Comparison of ENCODE assay signal across 8 mouse cellular contexts in genomic region chr14:34674932-34675331, GRCm38 (mm10). TPM values are rescaled to one million over a fixed set of nuclear protein-coding genes. Genes with fewer than 3 reads are reported as not detected.
DNase-seq lines count a peak whose midpoint lies in the region; ATAC-seq lines count a peak whose summit lies in the region.

No protein-coding gene starts in this region.

- H3K36me3 ChIP-seq in neural tube, embryonic 11.5 days (ENCODE audit: control insufficient read depth, insufficient read depth, low read length), result no peaks in the 10 kb centered on the region; the same call in 1 of the 2 replicates
- peaks cover 9% of the 10 kb centered on the region for H3K36me3 ChIP-seq in embryonic facial prominence, embryonic 15.5 days
- H3K36me3 ChIP-seq in limb, embryonic 12.5 days, result peaks cover 13% of the 10 kb centered on the region
- H3K36me3 ChIP-seq in stomach, embryonic 14.5 days (ENCODE audit: control insufficient read depth, insufficient read depth, low read length), result peaks cover 11% of the 10 kb centered on the region

- H3K4me1 ChIP-seq in neural tube, embryonic 11.5 days (ENCODE audit: control insufficient read depth, insufficient read depth, low read length), result peaks cover 8% of the 10 kb centered on the region; the same call in 1 of the 2 replicates
- H3K4me1 ChIP-seq in embryonic facial prominence, embryonic 15.5 days, result peaks cover 6% of the 10 kb centered on the region; the same call in 1 of the 2 replicates
- peaks cover 12% of the 10 kb centered on the region for H3K4me1 ChIP-seq in limb, embryonic 12.5 days (replicated peaks)
- H3K4me1 ChIP-seq in stomach, embryonic 14.5 days (ENCODE audit: control insufficient read depth, insufficient read depth, low read length), result 0 out of 2 replicates have a peak, but pooled peaks cover 7% of the 10 kb centered on the region

- peak overlapping the region; percentile 93 for H3K4me3 ChIP-seq in neural tube, embryonic 11.5 days (ENCODE audit: low read depth, low read length)
- H3K4me3 ChIP-seq in embryonic facial prominence, embryonic 15.5 days (replicated peaks), result peak overlapping the region; percentile 71
- H3K4me3 ChIP-seq in limb, embryonic 12.5 days (replicated peaks), result peak overlapping the region; percentile 95
- H3K4me3 ChIP-seq in stomach, embryonic 14.5 days (ENCODE audit: low read depth, low read length), result peak overlapping the region; percentile 97

- peak overlapping the region; percentile 87 for H3K4me2 ChIP-seq in neural tube, embryonic 11.5 days (ENCODE audit: low read depth)
- H3K4me2 ChIP-seq in embryonic facial prominence, embryonic 15.5 days (replicated peaks), result peak overlapping the region; percentile 58
- H3K4me2 ChIP-seq in limb, embryonic 12.5 days, result peak overlapping the region; percentile 61
- H3K4me2 ChIP-seq in stomach, embryonic 14.5 days (replicated peaks; ENCODE audit: low read depth, low read length), result peak overlapping the region; percentile 80

- H3K27ac ChIP-seq in neural tube, embryonic 11.5 days (ENCODE audit: low read depth, low read length), result no peak overlapping the region
- H3K27ac ChIP-seq in embryonic facial prominence, embryonic 15.5 days (replicated peaks), result peak overlapping the region; percentile 94; the same call in 1 of the 2 replicates
- 0 out of 2 replicates have a peak overlapping the region, but pooled peaks have one; percentile 96 for H3K27ac ChIP-seq in limb, embryonic 12.5 days
- H3K27ac ChIP-seq in stomach, embryonic 14.5 days (ENCODE audit: low read length), result peak overlapping the region; percentile 94; the same call in 1 of the 2 replicates

- WGBS in neural tube, embryonic 11.5 days, result 33% methylated on average over 9 of the region's 9 CpGs
- 21% methylated on average over 9 of the region's 9 CpGs for whole genome bisulfite sequencing in embryonic facial prominence, embryonic 15.5 days
- WGBS in limb, embryonic 12.5 days, result 27% methylated on average over 9 of the region's 9 CpGs
- WGBS in stomach, embryonic 14.5 days, result 21% methylated on average over 9 of the region's 9 CpGs

- H3K27me3 ChIP-seq in neural tube, embryonic 11.5 days (ENCODE audit: control insufficient read depth, insufficient read depth, low read length), result no peaks in the 10 kb centered on the region
- H3K27me3 ChIP-seq in embryonic facial prominence, embryonic 15.5 days, result no peaks in the 10 kb centered on the region
- no peaks in the 10 kb centered on the region for H3K27me3 ChIP-seq in limb, embryonic 12.5 days
- no peaks in the 10 kb centered on the region for H3K27me3 ChIP-seq in stomach, embryonic 14.5 days (ENCODE audit: control insufficient read depth, insufficient read depth, low read length)

- H3K9ac ChIP-seq in neural tube, embryonic 11.5 days (ENCODE audit: low read length), result peak overlapping the region; percentile 90
- peak overlapping the region; percentile 96 for H3K9ac ChIP-seq in embryonic facial prominence, embryonic 15.5 days
- H3K9ac ChIP-seq in limb, embryonic 12.5 days (replicated peaks), result peak overlapping the region; percentile 96
- peak overlapping the region; percentile 96 for H3K9ac ChIP-seq in stomach, embryonic 14.5 days (replicated peaks; ENCODE audit: low read depth, low read length)

- ATAC-seq in neural tube, embryonic 11.5 days (ENCODE audit: insufficient read depth, low FRiP score, low TSS enrichment), result no peak
- ATAC-seq in embryonic facial prominence, embryonic 15.5 days (ENCODE audit: insufficient number of reproducible peaks, low FRiP score, low TSS enrichment, low read depth), result no peak
- no peak for ATAC-seq in limb, embryonic 12.5 days (ENCODE audit: insufficient number of reproducible peaks, insufficient read depth, low FRiP score, low TSS enrichment, low read depth)
- no peak for ATAC-seq in stomach, embryonic 14.5 days (ENCODE audit: insufficient number of reproducible peaks, insufficient read depth, low FRiP score, low read depth)

- no peak for DNase-seq in neural tube, embryonic 11.5 days (ENCODE audit: low spot score)
- no peak for DNase-seq in neural tube, embryonic 10.5 days (ENCODE audit: extremely low spot score, low spot score)
- DNase-seq in adrenal gland, postnatal 10 days, result no peak
- no peak for DNase-seq in ovary, postnatal 10 days (ENCODE audit: low spot score)
- no peak for DNase-seq in right cerebral cortex, postnatal 25 days

- no peaks in the 10 kb centered on the region for H3K9me3 ChIP-seq in neural tube, embryonic 11.5 days (ENCODE audit: control insufficient read depth, low read length)
- no peaks in the 10 kb centered on the region for H3K9me3 ChIP-seq in embryonic facial prominence, embryonic 15.5 days (replicated peaks)
- H3K9me3 ChIP-seq in limb, embryonic 12.5 days, result no peaks in the 10 kb centered on the region
- H3K9me3 ChIP-seq in stomach, embryonic 14.5 days (ENCODE audit: control insufficient read depth, low read depth, low read length), result no peaks in the 10 kb centered on the region

RNA-seq across cellular contexts. Expression of gene Wapl, which starts 1.2 kb away (rescaled TPM):
- polyA plus RNA-seq in neural tube, embryonic 11.5 days (2014; fragmentation: Nextera tagmentation; extraction: Ambion mirVana), result 30.8 and 31.5 TPM in 2 replicates
- 25.0 and 26.4 TPM in 2 replicates for polyA plus RNA-seq in embryonic facial prominence, embryonic 15.5 days (2015; fragmentation: Nextera tagmentation; extraction: Ambion mirVana)
- 35.1 and 37.2 TPM in 2 replicates for polyA plus RNA-seq in limb, embryonic 12.5 days (2016; fragmentation: Nextera tagmentation; extraction: Ambion mirVana)
- polyA plus RNA-seq in stomach, embryonic 14.5 days (2014; fragmentation: Nextera tagmentation; extraction: Ambion mirVana), result 31.1 and 33.6 TPM in 2 replicates
- total RNA-seq in adrenal gland, postnatal 10 days (2021), result 10 to 100 TPM; 71.0 to 71.4 TPM
